Mouse (Mus musculus) heart, embryonic 16.5 days (tissue): ENCODE results near the gene Mov10l1. TPM values are rescaled to one million over a fixed set of nuclear protein-coding genes. Genes with fewer than 3 reads are reported as not detected.

Experiments
- ATAC-seq: fragments of 200-750 bp; cut with Nextera tagmentation; replicated peaks from 2 replicates; pipeline ENCODE4 v1.8.0; 2017; ENCODE audit warnings: moderate number of reproducible peaks; ENCODE audit not compliant: insufficient read depth, low FRiP score; ENCODE audit errors: extremely low read depth
- H3K27ac ChIP-seq: fragments of 300-500 bp; sonication (generic); 2 replicates; pipeline ENCODE4 v1.5.1; 2014; ENCODE audit warnings: mild to moderate bottlenecking, low read length, control low read depth, moderate library complexity
- H3K27me3 ChIP-seq: fragments of 300-500 bp; sonication (generic); 2 replicates; pipeline ENCODE4 v1.6.1; 2014; ENCODE audit warnings: low read length, mixed read lengths; ENCODE audit not compliant: control insufficient read depth, insufficient read depth
- H3K36me3 ChIP-seq: fragments of 300-500 bp; sonication (generic); 2 replicates; pipeline ENCODE4 v1.6.1; 2014; ENCODE audit not compliant: control insufficient read depth, insufficient read depth
- H3K4me1 ChIP-seq: fragments of 300-500 bp; sonication (generic); 2 replicates; pipeline ENCODE4 v1.6.1; 2014; ENCODE audit warnings: low read length, mixed read lengths; ENCODE audit not compliant: control insufficient read depth, insufficient read depth
- H3K4me2 ChIP-seq: fragments of 300-500 bp; sonication (generic); 2 replicates; pipeline ENCODE4 v1.6.1; 2014; ENCODE audit warnings: low read depth, mild to moderate bottlenecking, control low read depth, low read length
- H3K4me3 ChIP-seq: fragments of 300-500 bp; sonication (generic); 2 replicates; pipeline ENCODE4 v1.5.1; 2014; ENCODE audit warnings: mild to moderate bottlenecking, control low read depth, low read length
- H3K9ac ChIP-seq: fragments of 300-500 bp; sonication (generic); 2 replicates; pipeline ENCODE4 v1.6.1; 2014; ENCODE audit warnings: low read length, control low read depth
- H3K9me3 ChIP-seq: fragments of 300-500 bp; sonication (generic); replicated peaks from 2 replicates; pipeline ENCODE4 v1.6.1; 2016; ENCODE audit warnings: low read length; ENCODE audit not compliant: control insufficient read depth
- WGBS: fragments of 180-500 bp; shearing (Covaris S2); extraction: QIAGEN DNeasy Blood & Tissue Kit; methylation state at CpG from one replicate; pipeline ENCODE4 v1.1.7; 2014; 5-methylcytosine and 5-hydroxymethylcytosine counted together
- polyA plus RNA-seq: library from polyadenylated mRNA; unstranded; fragments of >200 nt; fragmentation: Nextera tagmentation; extraction: Ambion mirVana; gene quantifications from 2 replicates; pipeline ENCODE4 v1.2.1, GENCODE M21; 2015

Mov10l1 gene
- polyA plus RNA-seq, 1 experiment from 2014 or later: 77.6 TPM

DNA sequence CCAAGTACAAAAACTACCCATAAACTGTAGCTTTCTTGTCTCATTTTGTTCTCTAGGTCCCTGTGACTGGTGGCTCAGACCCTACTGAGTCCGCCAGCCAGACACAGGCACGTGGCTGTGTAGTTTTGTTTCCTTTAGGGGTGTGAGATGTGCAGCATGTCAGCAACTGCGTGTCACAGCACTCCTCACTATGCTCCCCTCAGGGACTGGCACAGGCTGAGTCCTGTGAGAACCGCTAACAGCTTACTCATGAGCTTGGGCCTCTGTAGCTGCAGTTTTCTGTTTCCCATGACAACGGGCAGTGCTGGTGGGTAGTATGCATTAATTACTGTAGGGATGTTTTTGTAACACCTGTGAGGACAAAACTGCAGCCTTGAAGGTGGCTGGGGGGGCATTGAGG is 109.5 kb downstream of the Mov10l1 start:
- H3K4me1 ChIP-seq: peaks cover 14% of the 10 kb centered on the region
- H3K4me3 ChIP-seq: no peak overlapping the region
- H3K4me2 ChIP-seq: no peak overlapping the region
- no peak for ATAC-seq
- H3K27ac ChIP-seq: no peak overlapping the region
- H3K36me3 ChIP-seq: peaks cover 45% of the 10 kb centered on the region
- H3K27me3 ChIP-seq: no peaks in the 10 kb centered on the region
- no peak overlapping the region for H3K9ac ChIP-seq
- WGBS: 76% methylated on average over 5 of the region's 5 CpGs
- H3K9me3 ChIP-seq: no peaks in the 10 kb centered on the region

DNA sequence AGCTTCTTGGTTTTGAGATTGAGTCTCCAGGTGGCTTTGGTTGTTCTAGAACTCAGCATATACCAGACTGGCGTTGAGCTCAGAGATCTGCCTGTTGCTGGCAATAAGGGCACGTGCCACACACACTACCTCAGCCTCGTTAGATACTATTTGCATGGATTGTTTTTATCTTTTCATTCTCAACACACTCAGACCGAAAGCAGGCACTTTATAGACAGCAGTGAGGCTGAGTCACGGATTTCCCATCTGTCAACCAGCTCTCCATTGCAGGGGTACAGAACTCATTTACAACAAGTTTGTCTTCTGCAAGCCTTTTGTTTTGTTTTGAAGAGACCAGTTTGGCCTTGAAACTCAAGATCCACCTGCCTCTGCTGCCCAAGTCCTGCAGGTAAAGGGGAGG is 114.7 kb downstream of the Mov10l1 start:
- ATAC-seq: no peak
- Histone ChIP-seq H3K27ac (no peak overlapping the region), H3K9ac (no peak overlapping the region), H3K9me3 (no peaks in the 10 kb centered on the region), H3K27me3 (no peaks in the 10 kb centered on the region), H3K4me2 (no peak overlapping the region), H3K4me3 (no peak overlapping the region), H3K4me1 (no peaks in the 10 kb centered on the region), H3K36me3 (peaks cover 87% of the 10 kb centered on the region)
- 87% methylated on average over 5 of the region's 5 CpGs for WGBS

DNA sequence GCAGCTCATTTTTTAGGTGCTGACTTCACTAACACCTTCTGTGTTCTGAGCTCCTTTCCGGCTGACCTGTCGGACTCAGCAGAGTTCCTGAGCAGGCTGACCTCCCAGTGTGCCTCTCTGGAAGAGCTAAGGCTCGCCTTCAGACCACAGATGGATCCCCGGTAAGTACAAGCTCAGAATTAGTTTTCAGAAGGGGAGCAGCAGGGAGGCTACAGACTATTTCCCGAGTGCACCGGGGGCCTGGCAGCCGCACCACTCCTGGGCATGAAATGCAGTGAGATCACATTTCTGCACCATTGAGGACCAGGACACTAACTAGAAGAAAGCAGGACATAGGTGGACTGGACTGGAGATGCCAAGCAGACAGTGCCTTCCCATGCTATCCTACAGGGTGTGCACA is 115.9 kb downstream of the Mov10l1 start:
- H3K4me2 ChIP-seq: no peak overlapping the region
- no peak overlapping the region for H3K27ac ChIP-seq
- H3K9ac ChIP-seq: no peak overlapping the region
- no peak for ATAC-seq
- WGBS: 89% methylated on average over 7 of the region's 7 CpGs
- H3K4me1 ChIP-seq: no peaks in the 10 kb centered on the region
- no peaks in the 10 kb centered on the region for H3K27me3 ChIP-seq
- no peaks in the 10 kb centered on the region for H3K9me3 ChIP-seq
- H3K36me3 ChIP-seq: peaks cover 83% of the 10 kb centered on the region
- no peak overlapping the region for H3K4me3 ChIP-seq

DNA sequence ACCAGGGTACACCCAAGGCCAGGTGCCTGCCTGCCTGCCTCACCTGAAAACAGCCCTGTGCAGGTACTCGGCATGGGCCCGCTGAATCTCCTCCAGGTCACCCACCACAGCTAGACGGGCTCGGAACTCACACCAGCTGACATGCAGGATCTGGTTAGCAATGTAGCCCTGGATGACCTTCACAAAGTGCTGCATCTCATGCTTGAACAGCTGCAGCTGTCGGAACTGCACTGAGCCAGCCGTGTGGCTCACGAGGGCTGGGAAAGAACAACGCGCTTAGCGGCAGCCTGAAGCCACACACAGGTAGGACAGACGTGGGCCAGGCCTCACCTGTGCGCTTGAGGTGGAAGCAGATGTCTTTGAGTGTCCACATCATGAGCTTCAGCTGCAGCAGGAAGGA is 118.1 kb downstream of the Mov10l1 start:
- 81% methylated on average over 12 of the region's 12 CpGs for WGBS
- Histone ChIP-seq H3K27ac (no peak overlapping the region), H3K4me1 (no peaks in the 10 kb centered on the region), H3K9ac (no peak overlapping the region), H3K4me2 (no peak overlapping the region), H3K9me3 (no peaks in the 10 kb centered on the region), H3K27me3 (no peaks in the 10 kb centered on the region), H3K36me3 (peaks cover 78% of the 10 kb centered on the region), H3K4me3 (no peak overlapping the region)
- no peak for ATAC-seq

DNA sequence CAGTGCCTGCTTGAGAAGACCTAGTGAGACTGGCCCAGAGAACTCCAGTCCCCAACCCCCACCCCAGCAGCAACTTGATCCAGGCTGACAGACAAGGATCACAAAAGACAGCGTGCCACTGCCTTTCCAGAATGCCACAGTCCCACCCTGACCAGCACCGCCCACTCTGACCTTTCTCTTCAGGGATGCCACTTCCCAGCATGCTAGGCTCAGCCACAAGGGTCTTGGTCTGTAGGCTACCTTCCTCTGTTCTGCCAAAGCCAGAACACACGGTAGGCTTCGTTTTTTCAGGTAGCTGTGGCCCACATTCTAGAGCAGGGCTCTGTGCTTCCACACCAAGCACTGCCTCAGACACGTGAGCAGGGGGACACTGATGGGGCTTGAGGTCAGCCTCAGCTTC is 119.9 kb downstream of the Mov10l1 start:
- Histone ChIP-seq H3K9ac (no peak overlapping the region), H3K4me3 (no peak overlapping the region), H3K27me3 (no peaks in the 10 kb centered on the region), H3K4me2 (no peak overlapping the region), H3K27ac (no peak overlapping the region), H3K4me1 (no peaks in the 10 kb centered on the region), H3K9me3 (no peaks in the 10 kb centered on the region), H3K36me3 (peaks cover 79% of the 10 kb centered on the region)
- WGBS: 86% methylated on average over 5 of the region's 5 CpGs
- no peak for ATAC-seq

DNA sequence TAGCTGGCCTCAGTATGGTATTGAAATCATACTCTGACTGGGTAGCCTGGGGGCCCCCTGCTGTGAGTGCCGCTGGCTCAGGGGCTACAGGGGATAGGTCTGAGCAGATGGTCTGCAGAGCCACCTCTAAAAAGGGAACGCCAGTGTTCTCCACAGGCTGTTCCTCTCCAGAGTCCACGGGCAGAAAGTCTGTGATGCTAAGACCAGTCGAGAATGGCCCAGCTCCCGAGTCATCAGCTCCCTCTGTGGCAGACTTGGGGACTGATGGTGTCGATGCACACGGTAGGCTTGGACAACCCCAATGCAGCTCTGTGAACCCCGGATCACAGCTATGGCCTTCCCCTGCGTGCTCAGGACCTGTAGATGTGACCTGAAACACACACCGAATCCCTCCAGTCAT is 121.2 kb downstream of the Mov10l1 start:
- no peaks in the 10 kb centered on the region for H3K9me3 ChIP-seq
- whole genome bisulfite sequencing: 86% methylated on average over 10 of the region's 10 CpGs
- H3K9ac ChIP-seq: no peak overlapping the region
- ATAC-seq: no peak
- no peaks in the 10 kb centered on the region for H3K27me3 ChIP-seq
- no peak overlapping the region for H3K4me3 ChIP-seq
- no peaks in the 10 kb centered on the region for H3K4me1 ChIP-seq
- no peak overlapping the region for H3K4me2 ChIP-seq
- H3K36me3 ChIP-seq: peaks cover 83% of the 10 kb centered on the region
- H3K27ac ChIP-seq: no peak overlapping the region

DNA sequence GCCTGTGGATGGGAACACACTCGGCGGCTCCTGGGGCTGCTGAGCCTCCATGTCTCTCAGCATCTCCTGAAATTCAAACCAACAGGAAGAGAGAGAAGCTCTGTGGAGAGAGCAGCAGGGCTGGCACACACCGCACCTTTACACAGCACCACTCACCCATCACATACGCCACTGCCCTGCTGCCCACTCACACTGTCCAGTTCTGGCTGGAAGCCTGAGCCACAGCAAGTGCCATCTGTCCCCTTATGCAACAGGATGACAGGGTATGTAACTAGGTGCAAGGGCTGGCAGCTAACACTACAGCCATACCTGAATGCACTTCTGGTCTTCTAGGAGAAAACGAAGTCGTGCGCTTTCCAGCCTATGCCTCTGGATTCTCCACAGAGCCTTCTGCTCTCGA is 121.7 kb downstream of the Mov10l1 start:
- peaks cover 79% of the 10 kb centered on the region for H3K36me3 ChIP-seq
- H3K4me2 ChIP-seq: no peak overlapping the region
- no peaks in the 10 kb centered on the region for H3K9me3 ChIP-seq
- no peak overlapping the region for H3K4me3 ChIP-seq
- no peaks in the 10 kb centered on the region for H3K27me3 ChIP-seq
- no peak for ATAC-seq
- no peak overlapping the region for H3K27ac ChIP-seq
- H3K4me1 ChIP-seq: no peaks in the 10 kb centered on the region
- 89% methylated on average over 8 of the region's 8 CpGs for WGBS
- H3K9ac ChIP-seq: no peak overlapping the region

Other genes starting within 250 kb of the Mov10l1 start
- 12.0 and 12.3 TPM in 2 replicates for gene Brd1, start 248.7 kb upstream of the Mov10l1 start, polyA plus RNA-seq
- gene Zbed4, start 231.2 kb upstream of the Mov10l1 start, polyA plus RNA-seq: 13.4 and 14.1 TPM in 2 replicates
- gene Alg12, start 163.6 kb upstream of the Mov10l1 start, polyA plus RNA-seq: 10.1 and 11.1 TPM in 2 replicates
- 57.1 and 61.9 TPM in 2 replicates for gene Creld2, start 163.3 kb upstream of the Mov10l1 start, polyA plus RNA-seq
- 69.8 and 70.4 TPM in 2 replicates for gene Pim3, start 120.7 kb upstream of the Mov10l1 start, polyA plus RNA-seq
- gene Ttll8, start 28.5 kb upstream of the Mov10l1 start, polyA plus RNA-seq: not detected in 2 replicates
- 0.05 and 0.24 TPM in 2 replicates for gene Mlc1, start 3.9 kb upstream of the Mov10l1 start, polyA plus RNA-seq
- 1.3 and 1.4 TPM in 2 replicates for gene Panx2, start 76.8 kb downstream of the Mov10l1 start, polyA plus RNA-seq
- 54.0 and 55.9 TPM in 2 replicates for gene Trabd, start 92.2 kb downstream of the Mov10l1 start, polyA plus RNA-seq
- 11.0 and 14.0 TPM in 2 replicates for gene Selenoo, start 106.2 kb downstream of the Mov10l1 start, polyA plus RNA-seq
- 9.1 and 9.8 TPM in 2 replicates for gene Tubgcp6, start 140.2 kb downstream of the Mov10l1 start, polyA plus RNA-seq
- 16.4 and 19.7 TPM in 2 replicates for gene Hdac10, start 145.8 kb downstream of the Mov10l1 start, polyA plus RNA-seq
- gene Mapk12, start 157.8 kb downstream of the Mov10l1 start, polyA plus RNA-seq: 17.7 and 18.4 TPM in 2 replicates
- gene Mapk11, start 166.7 kb downstream of the Mov10l1 start, polyA plus RNA-seq: 3.6 and 4.1 TPM in 2 replicates
- 91.8 and 104 TPM in 2 replicates for gene Plxnb2, start 197.9 kb downstream of the Mov10l1 start, polyA plus RNA-seq
- gene Dennd6b, start 213.6 kb downstream of the Mov10l1 start, polyA plus RNA-seq: 18.9 and 19.0 TPM in 2 replicates
- 18.2 and 21.3 TPM in 2 replicates for gene Ppp6r2, start 228.6 kb downstream of the Mov10l1 start, polyA plus RNA-seq